Mouse (Mus musculus) kidney, postnatal 36 days (tissue): ENCODE data around the gene Scgb1a1.

Experiments
- DNase-seq, 2 experiments: peaks; one replicate each; pipeline ENCODE4 v3.0.0; 2021 to 2022; ENCODE audit warnings: mixed read lengths in 2 of 2

The Scgb1a1 gene

DNA sequence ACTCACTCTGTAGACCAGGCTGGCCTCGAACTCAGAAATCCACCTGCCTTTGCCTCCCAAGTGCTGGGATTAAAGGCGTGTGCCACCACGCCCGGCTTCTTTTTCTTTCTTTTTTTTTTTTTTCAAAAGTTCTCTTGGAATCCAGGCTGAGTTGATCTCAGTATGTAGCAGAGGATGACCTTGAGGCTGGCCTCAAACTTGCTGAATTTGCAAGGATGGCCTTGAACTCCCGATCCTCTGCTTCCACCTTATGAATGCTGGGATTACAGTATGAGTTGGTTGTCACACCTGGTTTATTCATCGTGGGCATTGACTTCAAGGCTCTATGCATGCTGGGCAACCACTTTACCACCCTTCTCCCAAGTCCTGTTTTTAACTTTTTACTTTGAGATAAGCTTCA lies 47.1 kb downstream of the Scgb1a1 start:
- no peak for DNase-seq

DNA sequence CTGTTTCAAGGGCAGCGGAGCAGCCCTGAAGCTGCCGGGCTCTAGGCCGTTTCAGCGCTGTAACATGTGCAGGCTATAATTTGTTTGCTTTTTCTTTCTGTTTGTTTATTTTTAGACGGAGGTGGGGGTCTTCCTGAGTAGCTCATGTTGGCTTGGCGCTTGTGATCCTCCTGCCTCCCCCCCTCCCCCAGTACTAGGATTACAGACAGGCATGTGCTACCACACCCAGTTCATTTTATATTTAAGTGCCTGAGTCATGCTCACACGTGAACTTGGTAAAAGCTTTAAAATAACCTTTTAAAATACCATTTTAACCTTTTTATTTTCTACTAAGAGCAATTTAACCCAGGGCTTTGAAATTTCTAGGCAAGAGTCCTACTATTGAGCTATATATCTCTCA lies 47.8 kb downstream of the Scgb1a1 start:
- no peak for DNase-seq

DNA sequence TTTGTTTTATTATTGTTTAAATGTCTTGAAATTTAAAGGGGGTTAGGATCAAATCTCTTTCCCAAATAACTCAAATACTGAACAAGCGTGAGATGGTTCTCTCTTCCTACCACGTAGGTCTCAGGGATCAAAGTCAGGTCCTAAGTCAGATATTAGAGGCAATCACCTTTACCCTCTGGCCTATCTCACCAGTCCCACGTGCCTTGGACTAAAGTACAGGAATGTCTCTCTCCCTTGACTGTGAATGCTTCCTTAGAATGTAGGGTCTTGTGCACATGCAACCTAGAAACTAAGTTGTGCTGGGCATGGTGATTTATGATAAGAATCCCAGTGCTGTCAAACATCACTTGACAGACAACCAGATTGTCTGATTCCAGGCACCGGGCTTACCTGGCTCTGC lies 48.5 kb downstream of the Scgb1a1 start:
- DNase-seq, result no peak

DNA sequence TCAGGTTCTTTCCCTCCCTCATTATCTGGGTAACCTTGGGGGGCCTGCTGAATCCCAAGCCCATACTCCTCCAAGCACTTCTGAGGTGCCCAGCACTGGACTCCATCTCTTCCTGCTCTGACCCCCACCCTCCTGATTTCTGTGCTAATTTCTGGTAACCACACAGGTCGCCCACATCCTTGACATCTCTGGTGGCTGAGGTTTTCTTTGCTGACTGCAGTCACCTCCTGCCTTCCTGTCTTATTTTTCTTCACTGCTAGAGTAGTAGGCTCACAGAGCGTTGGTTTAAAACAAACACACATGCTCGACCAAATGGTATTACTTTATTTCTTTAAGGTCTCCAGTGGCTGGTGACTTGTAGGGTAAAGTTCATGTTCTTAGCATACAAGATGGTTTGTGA lies 49.6 kb downstream of the Scgb1a1 start:
- DNase-seq, result no peak

DNA sequence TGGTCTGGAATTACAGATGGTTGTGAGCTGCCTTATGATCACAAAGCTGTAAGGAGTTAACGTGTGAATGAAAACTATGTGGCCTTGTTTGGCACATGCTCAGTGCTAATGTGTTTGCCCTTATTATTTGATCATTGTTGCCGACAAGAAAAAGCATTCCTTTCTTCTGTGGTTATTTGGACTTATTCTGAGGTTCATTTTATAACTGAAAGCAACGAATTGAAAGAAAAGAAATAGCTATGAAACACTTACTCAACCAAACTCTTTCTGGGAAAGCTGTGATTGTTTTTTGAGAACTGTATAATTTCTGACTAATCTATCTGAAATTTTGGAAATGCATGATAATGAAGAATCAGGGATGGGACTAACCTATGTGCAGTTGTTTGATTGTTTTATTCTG lies 52.7 kb downstream of the Scgb1a1 start:
- DNase-seq, result no peak

DNA sequence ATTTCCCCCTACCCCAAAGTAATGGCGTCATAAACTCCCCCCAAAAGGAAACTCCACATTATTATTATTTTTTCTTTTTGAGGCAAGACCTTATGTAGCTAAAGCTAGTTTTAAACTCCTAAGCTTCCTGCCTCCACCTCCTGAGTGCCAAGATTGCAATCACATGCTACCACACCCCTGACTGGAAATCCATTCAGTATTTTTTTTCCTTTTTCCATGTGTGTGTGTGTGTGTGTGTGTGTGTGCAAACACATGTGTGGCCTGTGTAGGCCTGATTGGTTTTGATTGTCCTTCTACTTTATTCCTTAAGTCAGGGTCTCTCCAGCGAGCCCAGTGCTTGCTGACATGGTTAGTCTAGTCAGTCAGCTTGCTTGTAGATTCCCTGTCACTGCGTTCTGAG lies 53.3 kb downstream of the Scgb1a1 start:
- DNase-seq, result no peak
